Mouse (Mus musculus): ENCODE data around the gene Ccdc8. TPM values are rescaled to one million over a fixed set of nuclear protein-coding genes. Genes with fewer than 3 reads are reported as not detected.

The Ccdc8 gene
- 0.48 TPM for polyA plus RNA-seq (2014; fragmentation: Illumina TruSeq; extraction: RNeasy Lipid Tissue Mini Kit (QIAGEN cat#74804); ENCODE audit: low read depth, low replicate concordance)

GRCm38 (mm10) chr7:16992451-16992807, at the start of gene Ccdc8:
Gene Ccdc8, plus strand, starts transcription at chr7:16992708.

GRCm38 (mm10) chr7:16944061-16944807, 48.3 kb upstream of the Ccdc8 start, which contains the start of gene Pnmal2:
Gene Pnmal2, plus strand, starts transcription at chr7:16944682.

GRCm38 (mm10) chr7:16959539-16960187, 32.8 kb upstream of the Ccdc8 start, which contains the start of gene Pnmal1:
Gene Pnmal1, plus strand, starts transcription at chr7:16959679.

GRCm38 (mm10) chr7:16982859-16983568, 9.5 kb upstream of the Ccdc8 start, which contains the start of gene Gm42372:
Gene Gm42372, plus strand, starts transcription at chr7:16983086.

GRCm38 (mm10) chr7:17027588-17028343, 35.3 kb downstream of the Ccdc8 start, which contains the start of gene Ppp5c:
Gene Ppp5c, minus strand, starts transcription at chr7:17027924.

Other genes with a start within 250 kb of the Ccdc8 start
- gene Slc1a5, start 211.4 kb upstream of the Ccdc8 start, polyA plus RNA-seq (2014; fragmentation: Illumina TruSeq; extraction: RNeasy Lipid Tissue Mini Kit (QIAGEN cat#74804); ENCODE audit: low read depth, low replicate concordance), result 3.7 TPM
- gene Strn4, start 176.8 kb upstream of the Ccdc8 start, polyA plus RNA-seq (2014; fragmentation: Illumina TruSeq; extraction: RNeasy Lipid Tissue Mini Kit (QIAGEN cat#74804); ENCODE audit: low read depth, low replicate concordance), result 47.0 TPM
- 1.6 TPM for gene Fkrp, start 176.0 kb upstream of the Ccdc8 start, polyA plus RNA-seq (2014; fragmentation: Illumina TruSeq; extraction: RNeasy Lipid Tissue Mini Kit (QIAGEN cat#74804); ENCODE audit: low read depth, low replicate concordance)
- gene Prkd2, start 149.8 kb upstream of the Ccdc8 start, polyA plus RNA-seq (2014; fragmentation: Illumina TruSeq; extraction: RNeasy Lipid Tissue Mini Kit (QIAGEN cat#74804); ENCODE audit: low read depth, low replicate concordance), result 0.29 TPM
- gene Dact3, start 117.4 kb upstream of the Ccdc8 start, polyA plus RNA-seq (2014; fragmentation: Illumina TruSeq; extraction: RNeasy Lipid Tissue Mini Kit (QIAGEN cat#74804); ENCODE audit: low read depth, low replicate concordance), result 2.9 TPM
- 0.85 TPM for gene Gng8, start 100.9 kb upstream of the Ccdc8 start, polyA plus RNA-seq (2014; fragmentation: Illumina TruSeq; extraction: RNeasy Lipid Tissue Mini Kit (QIAGEN cat#74804); ENCODE audit: low read depth, low replicate concordance)
- gene Ptgir, start 86.2 kb upstream of the Ccdc8 start, polyA plus RNA-seq (2014; fragmentation: Illumina TruSeq; extraction: RNeasy Lipid Tissue Mini Kit (QIAGEN cat#74804); ENCODE audit: low read depth, low replicate concordance), result not detected
- 125 TPM for gene Calm3, start 68.6 kb upstream of the Ccdc8 start, polyA plus RNA-seq (2014; fragmentation: Illumina TruSeq; extraction: RNeasy Lipid Tissue Mini Kit (QIAGEN cat#74804); ENCODE audit: low read depth, low replicate concordance)
- gene Pnmal2, start 48.0 kb upstream of the Ccdc8 start, polyA plus RNA-seq (2014; fragmentation: Illumina TruSeq; extraction: RNeasy Lipid Tissue Mini Kit (QIAGEN cat#74804); ENCODE audit: low read depth, low replicate concordance), result 10.4 TPM
- gene Pnmal1, start 33.0 kb upstream of the Ccdc8 start, polyA plus RNA-seq (2014; fragmentation: Illumina TruSeq; extraction: RNeasy Lipid Tissue Mini Kit (QIAGEN cat#74804); ENCODE audit: low read depth, low replicate concordance), result 8.2 TPM
- 2.9 TPM for gene Gm42372, start 9.6 kb upstream of the Ccdc8 start, polyA plus RNA-seq (2014; fragmentation: Illumina TruSeq; extraction: RNeasy Lipid Tissue Mini Kit (QIAGEN cat#74804); ENCODE audit: low read depth, low replicate concordance)
- gene Ppp5c, start 35.2 kb downstream of the Ccdc8 start, polyA plus RNA-seq (2014; fragmentation: Illumina TruSeq; extraction: RNeasy Lipid Tissue Mini Kit (QIAGEN cat#74804); ENCODE audit: low read depth, low replicate concordance), result 11.6 TPM
- gene Hif3a, start 69.7 kb downstream of the Ccdc8 start, polyA plus RNA-seq (2014; fragmentation: Illumina TruSeq; extraction: RNeasy Lipid Tissue Mini Kit (QIAGEN cat#74804); ENCODE audit: low read depth, low replicate concordance), result 2.0 TPM
- gene Psg16, start 81.3 kb downstream of the Ccdc8 start, polyA plus RNA-seq (2014; fragmentation: Illumina TruSeq; extraction: RNeasy Lipid Tissue Mini Kit (QIAGEN cat#74804); ENCODE audit: low read depth, low replicate concordance), result 0.27 TPM
- gene Ceacam3, start 157.6 kb downstream of the Ccdc8 start, polyA plus RNA-seq (2014; fragmentation: Illumina TruSeq; extraction: RNeasy Lipid Tissue Mini Kit (QIAGEN cat#74804); ENCODE audit: low read depth, low replicate concordance), result 1.1 TPM
- gene Psg29, start 210.8 kb downstream of the Ccdc8 start, polyA plus RNA-seq (2014; fragmentation: Illumina TruSeq; extraction: RNeasy Lipid Tissue Mini Kit (QIAGEN cat#74804); ENCODE audit: low read depth, low replicate concordance), result 0.04 TPM

All from testis, adult 10 weeks (tissue).